13 mouse cellular contexts compared by ENCODE assay signal in the genomic region with DNA sequence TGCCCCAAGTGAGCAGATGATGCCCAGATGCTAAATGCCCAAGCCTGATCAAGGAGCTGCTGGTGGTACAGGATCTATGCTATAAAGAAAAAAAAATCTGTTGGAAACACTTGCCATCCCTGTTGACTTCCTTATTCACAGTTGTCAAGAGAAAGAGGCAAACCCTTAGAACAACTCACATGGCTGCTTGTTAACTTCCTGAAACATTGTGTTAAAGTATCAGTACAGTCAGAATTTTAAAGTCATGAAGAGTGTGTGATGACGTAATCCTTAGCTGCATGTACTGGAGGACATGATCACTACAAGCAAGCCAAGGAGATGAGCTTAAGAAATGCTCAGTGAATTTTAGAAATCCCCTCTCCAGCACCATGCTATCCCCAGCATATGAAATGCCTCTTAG.
"Had no signal": no experiment of that assay in that cellular context is flagged by ENCODE, and none has a peak within 500 bp of the region (broad histone marks: within the 10 kb centered on the region; RNA-seq: fewer than 3 reads in every experiment).

No protein-coding gene starts in this region.

- H3K4me2 ChIP-seq: midbrain, embryonic 13.5 days; neural tube, embryonic 15.5 days had no signal

- H3K4me3 ChIP-seq: left cerebral cortex, adult 2 months; limb, embryonic 10.5 days; midbrain, embryonic 13.5 days; myocyte; neural tube, embryonic 15.5 days had no signal

- DNase-seq: kidney, adult 8-10 months; kidney, postnatal 25 days; lung, adult 2 months; lung, postnatal 10 days; thymus, postnatal 14 days had no signal

- ATAC-seq: intestine, postnatal 0 days; midbrain, embryonic 13.5 days had no signal

- H3K27me3 ChIP-seq: midbrain, embryonic 13.5 days; neural tube, embryonic 15.5 days had no signal

- H3K27ac ChIP-seq: left cerebral cortex, adult 2 months; limb, embryonic 10.5 days; macrophage; midbrain, embryonic 13.5 days; neural tube, embryonic 15.5 days; stomach, postnatal 0 days had no signal

- H3K4me1 ChIP-seq: limb, embryonic 10.5 days; midbrain, embryonic 13.5 days; neural tube, embryonic 15.5 days had no signal

- H3K9me3 ChIP-seq: limb, embryonic 10.5 days; midbrain, embryonic 13.5 days; neural tube, embryonic 15.5 days had no signal

- H3K9ac ChIP-seq: midbrain, embryonic 13.5 days; neural tube, embryonic 15.5 days had no signal
